Comparison of ENCODE assay signal across 8 mouse cellular contexts in the genomic region with DNA sequence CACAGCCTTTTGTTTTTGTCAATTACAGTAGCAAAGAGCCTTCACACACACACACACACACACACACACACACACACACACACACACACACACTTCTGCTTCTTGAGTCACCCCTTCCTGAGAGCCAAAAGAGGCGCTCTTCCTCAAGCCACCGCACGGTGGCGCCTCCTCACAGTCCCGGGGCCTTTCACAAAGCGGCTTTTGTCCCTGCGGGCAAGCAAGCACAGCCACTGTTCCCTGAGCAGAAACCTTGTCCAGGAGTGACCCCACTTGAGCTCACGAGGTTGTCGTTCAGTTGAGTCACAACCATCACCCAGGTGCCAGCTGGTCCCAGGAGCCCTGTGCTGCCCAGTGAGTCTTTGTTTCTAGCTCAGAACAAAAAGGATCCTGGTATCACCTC. TPM values are rescaled to one million over a fixed set of nuclear protein-coding genes. Genes with fewer than 3 reads are reported as not detected.
DNase-seq lines count a peak whose midpoint lies in the region; ATAC-seq and TF ChIP-seq lines count a peak whose summit lies in the region.

No protein-coding gene starts in this region.

- peaks cover 5% of the 10 kb centered on the region for H3K4me1 ChIP-seq in cerebellum, adult 2 months (ENCODE audit: control insufficient read depth, insufficient read depth, low read length)
- H3K4me1 ChIP-seq in hindbrain, embryonic 13.5 days (replicated peaks) = peaks cover 9% of the 10 kb centered on the region; the same call in 1 of the 2 replicates

- ATAC-seq in hindbrain, embryonic 13.5 days (ENCODE audit: low FRiP score) = peak; percentile 59; the same call in 1 of the 2 replicates

- no peak overlapping the region for H3K9ac ChIP-seq in hindbrain, embryonic 13.5 days

- H3K9me3 ChIP-seq in hindbrain, embryonic 13.5 days = no peaks in the 10 kb centered on the region

- no peak overlapping the region for H3K27ac ChIP-seq in cerebellum, adult 2 months (ENCODE audit: insufficient read depth, low read length)
- no peak overlapping the region for H3K27ac ChIP-seq in hindbrain, embryonic 13.5 days

- peak; percentile 93 for DNase-seq in Muller cell, postnatal 12 days (ENCODE audit: inconsistent ontology term)
- peak; percentile 57 to 70 for DNase-seq in cerebellum, adult 2 months
- DNase-seq in frontal cortex, adult 2 months (ENCODE audit: extremely low spot score in 1 of 2, low spot score in 1 of 2) = peak; percentile 49 to 86
- DNase-seq in layer of hippocampus, postnatal 10 days (ENCODE audit: low spot score in 2 of 2) = peak; percentile 89 to 92
- peak; percentile 88 for DNase-seq in lung, postnatal 14 days
- DNase-seq in retina, embryonic 14.5 days (ENCODE audit: low spot score) = peak; percentile 92
- peak; percentile 64 for DNase-seq in thymus, postnatal 14 days

- no peak overlapping the region for H3K4me2 ChIP-seq in hindbrain, embryonic 13.5 days

- H3K27me3 ChIP-seq in cerebellum, adult 2 months (ENCODE audit: control insufficient read depth, insufficient read depth, low read length) = no peaks in the 10 kb centered on the region
- 0 out of 2 replicates have a peak, but pooled peaks cover 3% of the 10 kb centered on the region for H3K27me3 ChIP-seq in hindbrain, embryonic 13.5 days

- 5% methylated on average over 9 of the region's 9 CpGs for WGBS in cerebellum, adult 2 months
- WGBS in hindbrain, embryonic 13.5 days = 0% methylated on average over 9 of the region's 9 CpGs

- no peak for TF ChIP-seq POLR2A in cerebellum, adult 2 months (IDR thresholded peaks at IDR 0.05; ENCODE audit: borderline replicate concordance, insufficient read depth, low read length)

- H3K36me3 ChIP-seq in hindbrain, embryonic 13.5 days = no peaks in the 10 kb centered on the region

- H3K4me3 ChIP-seq in cerebellum, adult 2 months (replicated peaks; ENCODE audit: insufficient read depth, low read depth, low read length) = no peak overlapping the region
- H3K4me3 ChIP-seq in hindbrain, embryonic 13.5 days = no peak overlapping the region

- TF ChIP-seq CTCF in cerebellum, adult 2 months (IDR thresholded peaks at IDR 0.05; ENCODE audit: borderline replicate concordance, insufficient read depth, low read depth, low read length) = peak; percentile 76

RNA-seq across cellular contexts. Expression of gene Mrpl19, which starts 21.3 kb away (rescaled TPM):
- polyA plus RNA-seq in cerebellum, adult 2 months (2012; rRNA removed) = 14.8 and 16.1 TPM in 2 replicates
- 10.8 and 15.0 TPM in 2 replicates for polyA plus RNA-seq in frontal cortex, adult 2 months (2012; rRNA removed)
- polyA plus RNA-seq in hindbrain, embryonic 13.5 days (2015; fragmentation: Nextera tagmentation; extraction: Ambion mirVana) = 41.9 and 48.5 TPM in 2 replicates
- 10 to 100 TPM; 28.5 to 33.9 TPM for total RNA-seq in layer of hippocampus, postnatal 10 days (2021)

RNA-seq across cellular contexts. Expression of gene Eva1a, which starts 53.8 kb away (rescaled TPM):
- 14.9 and 15.2 TPM in 2 replicates for polyA plus RNA-seq in cerebellum, adult 2 months (2012; rRNA removed)
- 15.4 and 16.8 TPM in 2 replicates for polyA plus RNA-seq in frontal cortex, adult 2 months (2012; rRNA removed)
- polyA plus RNA-seq in hindbrain, embryonic 13.5 days (2015; fragmentation: Nextera tagmentation; extraction: Ambion mirVana) = 0.96 and 1.1 TPM in 2 replicates
- 10 to 100 TPM; 12.0 to 13.2 TPM for total RNA-seq in layer of hippocampus, postnatal 10 days (2021)
